Mouse (Mus musculus) liver, embryonic 12.5 days (tissue): ENCODE results near the gene Fam129c. TPM values are rescaled to one million over a fixed set of nuclear protein-coding genes. Genes with fewer than 3 reads are reported as not detected.

ENCODE experiments used
- ATAC-seq: fragments of 200-750 bp; cut with Nextera tagmentation; 2 replicates; pipeline ENCODE4 v1.8.0; 2017; ENCODE audit warnings: moderate number of reproducible peaks, mild to moderate bottlenecking, moderate library complexity
- H3K27ac ChIP-seq: fragments of 300-500 bp; sonication (generic); 2 replicates; pipeline ENCODE4 v1.5.1; 2016; ENCODE audit warnings: mild to moderate bottlenecking
- H3K27me3 ChIP-seq: fragments of 300-500 bp; sonication (generic); replicated peaks from 2 replicates; pipeline ENCODE4 v1.6.1; 2016; ENCODE audit warnings: mild to moderate bottlenecking, moderate library complexity
- H3K36me3 ChIP-seq: fragments of 300-500 bp; sonication (generic); 2 replicates; pipeline ENCODE4 v1.6.1; 2016; ENCODE audit warnings: mild to moderate bottlenecking, moderate library complexity
- H3K4me1 ChIP-seq: fragments of 300-500 bp; sonication (generic); 2 replicates; pipeline ENCODE4 v1.6.1; 2016
- H3K4me2 ChIP-seq: fragments of 300-500 bp; sonication (generic); 2 replicates; pipeline ENCODE4 v1.6.1; 2016; ENCODE audit warnings: mild to moderate bottlenecking, moderate library complexity
- H3K4me3 ChIP-seq: fragments of 300-500 bp; sonication (generic); 2 replicates; pipeline ENCODE4 v1.5.1; 2016; ENCODE audit warnings: mild to moderate bottlenecking, moderate library complexity
- H3K9ac ChIP-seq: fragments of 300-500 bp; sonication (generic); 2 replicates; pipeline ENCODE4 v1.6.1; 2016; ENCODE audit warnings: mild to moderate bottlenecking, moderate library complexity
- H3K9me3 ChIP-seq: fragments of 300-500 bp; sonication (generic); replicated peaks from 2 replicates; pipeline ENCODE4 v1.6.1; 2016; ENCODE audit warnings: mild to moderate bottlenecking, moderate library complexity
- WGBS: fragments of 180-500 bp; shearing (Covaris S2); methylation state at CpG from one replicate; pipeline ENCODE4 v1.1.7; 2016; ENCODE audit not compliant: insufficient replicate concordance; 5-methylcytosine and 5-hydroxymethylcytosine counted together
- polyA plus RNA-seq: library from polyadenylated mRNA; unstranded; fragments of >200 nt; fragmentation: Nextera tagmentation; extraction: Ambion mirVana; gene quantifications from 2 replicates; pipeline ENCODE4 v1.2.1, GENCODE M21; 2016

Gene Fam129c
- polyA plus RNA-seq, 1 experiment from 2014 or later, result 1.3 TPM

- ATAC-seq, result no peak
- H3K4me2 ChIP-seq, result no peak overlapping the region
- 70% methylated on average over 4 of the region's 4 CpGs for WGBS
- no peak overlapping the region for H3K4me3 ChIP-seq
- peaks cover 8% of the 10 kb centered on the region for H3K9me3 ChIP-seq
- no peaks in the 10 kb centered on the region for H3K36me3 ChIP-seq
- H3K27me3 ChIP-seq, result peaks cover 70% of the 10 kb centered on the region
- peaks cover 40% of the 10 kb centered on the region for H3K4me1 ChIP-seq
- no peak overlapping the region for H3K27ac ChIP-seq
- no peak overlapping the region for H3K9ac ChIP-seq
Measured at GRCm38 (mm10) chr8:71563992-71564391, 33.5 kb upstream of the Fam129c start.

DNA sequence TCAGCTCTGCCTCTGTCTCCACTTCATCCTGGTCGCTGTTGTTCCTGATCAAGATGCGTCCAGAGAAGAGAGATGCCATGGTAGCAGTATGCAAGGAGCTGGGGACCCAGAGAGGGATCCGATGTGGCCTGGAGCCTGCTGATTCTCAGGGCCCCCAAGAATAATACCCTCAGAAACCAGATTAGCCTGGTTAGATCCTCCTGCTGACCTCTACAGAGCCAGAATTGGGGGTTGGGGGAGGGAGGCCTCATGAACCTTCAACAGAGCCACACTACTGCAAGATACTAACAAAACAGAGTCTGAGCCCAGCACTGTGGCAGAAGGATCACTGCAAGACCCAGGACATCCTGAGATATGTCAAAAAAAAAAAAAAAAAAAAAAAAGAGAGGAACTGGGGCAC is 30.9 kb upstream of the Fam129c start, which contains the start of gene Nxnl1:
Nxnl1 (minus strand) TSS at position 101 of the 400 bp plus-strand sequence.
- H3K9ac ChIP-seq, result no peak within 1 kb of the TSS
- WGBS, result 66% methylated on average over 3 of the region's 3 CpGs
- H3K27ac ChIP-seq, result no peak within 1 kb of the TSS
- H3K4me3 ChIP-seq, result no peak within 1 kb of the TSS
- no peaks in the 10 kb centered on the region for H3K36me3 ChIP-seq
- peaks cover 8% of the 10 kb centered on the region for H3K9me3 ChIP-seq
- H3K4me1 ChIP-seq, result peaks cover 36% of the 10 kb centered on the region
- no peak for ATAC-seq
- no peak within 1 kb of the TSS for H3K4me2 ChIP-seq
- peaks cover 84% of the 10 kb centered on the region for H3K27me3 ChIP-seq

- Histone ChIP-seq H3K9ac (no peak overlapping the region), H3K36me3 (no peaks in the 10 kb centered on the region), H3K4me3 (no peak overlapping the region), H3K27me3 (peaks cover 79% of the 10 kb centered on the region), H3K27ac (no peak overlapping the region), H3K9me3 (peaks cover 8% of the 10 kb centered on the region), H3K4me1 (peaks cover 27% of the 10 kb centered on the region), H3K4me2 (no peak overlapping the region)
- no peak for ATAC-seq
- 59% methylated on average over 7 of the region's 7 CpGs for WGBS
Measured at GRCm38 (mm10) chr8:71567587-71567986, 29.9 kb upstream of the Fam129c start.

GRCm38 (mm10) chr8:71568387-71568937 is 29.0 kb upstream of the Fam129c start, which contains the start of gene Slc27a1:
Slc27a1 (plus strand) TSS chr8:71568882.
- Histone ChIP-seq H3K36me3 (no peaks in the 10 kb centered on the region), H3K9me3 (peaks cover 8% of the 10 kb centered on the region), H3K4me3 (peak within 1 kb of the TSS; percentile 55), H3K9ac (no peak within 1 kb of the TSS), H3K4me2 (peak within 1 kb of the TSS; percentile 80), H3K4me1 (peaks cover 21% of the 10 kb centered on the region), H3K27ac (no peak within 1 kb of the TSS), H3K27me3 (peaks cover 71% of the 10 kb centered on the region)
- 22% methylated on average over 13 of the region's 13 CpGs for WGBS
- no peak for ATAC-seq

- H3K36me3 ChIP-seq, result no peaks in the 10 kb centered on the region
- peak overlapping the region; percentile 80 for H3K4me2 ChIP-seq
- H3K9me3 ChIP-seq, result peaks cover 7% of the 10 kb centered on the region
- no peak overlapping the region for H3K27ac ChIP-seq
- peak overlapping the region; percentile 55; the same call in 1 of the 2 replicates for H3K4me3 ChIP-seq
- ATAC-seq, result no peak; the same call in 1 of the 2 replicates
- H3K9ac ChIP-seq, result no peak overlapping the region
- peaks cover 21% of the 10 kb centered on the region for H3K4me1 ChIP-seq
- peaks cover 67% of the 10 kb centered on the region for H3K27me3 ChIP-seq
- WGBS, result 45% methylated on average over 6 of the region's 6 CpGs
Measured at GRCm38 (mm10) chr8:71568941-71569340, 28.5 kb upstream of the Fam129c start.

- Histone ChIP-seq H3K27ac (no peak overlapping the region), H3K9ac (no peak overlapping the region), H3K4me2 (peak overlapping the region; percentile 80), H3K4me3 (peak overlapping the region; percentile 55), H3K36me3 (no peaks in the 10 kb centered on the region), H3K9me3 (0 out of 2 replicates have a peak, but pooled peaks cover under 1% of the 10 kb centered on the region), H3K4me1 (peaks cover 21% of the 10 kb centered on the region), H3K27me3 (peaks cover 64% of the 10 kb centered on the region)
- 3% methylated on average over 51 of the region's 51 CpGs for WGBS
- peak; percentile 66 for ATAC-seq
Measured at GRCm38 (mm10) chr8:71569366-71570290, 27.8 kb upstream of the Fam129c start.

GRCm38 (mm10) chr8:71570291-71570954 is 27.0 kb upstream of the Fam129c start:
- H3K9ac ChIP-seq, result peak overlapping the region; percentile 53
- peak; percentile 78 for ATAC-seq
- no peaks in the 10 kb centered on the region for H3K9me3 ChIP-seq
- no peaks in the 10 kb centered on the region for H3K36me3 ChIP-seq
- H3K4me1 ChIP-seq, result peaks cover 21% of the 10 kb centered on the region
- H3K27me3 ChIP-seq, result peaks cover 64% of the 10 kb centered on the region
- H3K27ac ChIP-seq, result no peak overlapping the region
- peak overlapping the region; percentile 80 for H3K4me2 ChIP-seq
- H3K4me3 ChIP-seq, result peak overlapping the region; percentile 55
- 1% methylated on average over 41 of the region's 41 CpGs for WGBS

DNA sequence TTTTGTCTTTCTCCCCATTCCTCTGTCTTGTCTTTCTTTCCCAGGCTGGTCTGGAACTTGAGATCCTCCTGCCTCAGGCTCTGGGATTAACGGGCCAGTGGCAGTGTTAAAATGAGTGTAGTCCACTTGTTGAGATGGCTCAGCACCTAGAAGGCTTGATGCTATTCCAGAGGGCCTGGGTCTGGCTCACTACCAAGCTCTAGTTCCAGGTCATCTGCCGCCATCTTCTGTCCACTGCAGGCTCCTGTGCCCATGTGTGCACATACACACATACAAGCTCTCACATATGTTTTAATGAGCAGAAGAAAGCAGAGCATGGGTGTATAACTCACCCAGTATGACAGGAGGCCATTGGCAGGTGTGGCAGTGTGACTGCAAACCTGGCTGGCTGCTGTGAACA is 25.4 kb upstream of the Fam129c start:
- no peaks in the 10 kb centered on the region for H3K9me3 ChIP-seq
- 64% methylated on average over 2 of the region's 2 CpGs for WGBS
- H3K27ac ChIP-seq, result no peak overlapping the region
- H3K4me3 ChIP-seq, result no peak overlapping the region
- peaks cover 21% of the 10 kb centered on the region for H3K4me1 ChIP-seq
- no peaks in the 10 kb centered on the region for H3K36me3 ChIP-seq
- no peak overlapping the region for H3K4me2 ChIP-seq
- peaks cover 49% of the 10 kb centered on the region for H3K27me3 ChIP-seq
- no peak for ATAC-seq
- H3K9ac ChIP-seq, result no peak overlapping the region

DNA sequence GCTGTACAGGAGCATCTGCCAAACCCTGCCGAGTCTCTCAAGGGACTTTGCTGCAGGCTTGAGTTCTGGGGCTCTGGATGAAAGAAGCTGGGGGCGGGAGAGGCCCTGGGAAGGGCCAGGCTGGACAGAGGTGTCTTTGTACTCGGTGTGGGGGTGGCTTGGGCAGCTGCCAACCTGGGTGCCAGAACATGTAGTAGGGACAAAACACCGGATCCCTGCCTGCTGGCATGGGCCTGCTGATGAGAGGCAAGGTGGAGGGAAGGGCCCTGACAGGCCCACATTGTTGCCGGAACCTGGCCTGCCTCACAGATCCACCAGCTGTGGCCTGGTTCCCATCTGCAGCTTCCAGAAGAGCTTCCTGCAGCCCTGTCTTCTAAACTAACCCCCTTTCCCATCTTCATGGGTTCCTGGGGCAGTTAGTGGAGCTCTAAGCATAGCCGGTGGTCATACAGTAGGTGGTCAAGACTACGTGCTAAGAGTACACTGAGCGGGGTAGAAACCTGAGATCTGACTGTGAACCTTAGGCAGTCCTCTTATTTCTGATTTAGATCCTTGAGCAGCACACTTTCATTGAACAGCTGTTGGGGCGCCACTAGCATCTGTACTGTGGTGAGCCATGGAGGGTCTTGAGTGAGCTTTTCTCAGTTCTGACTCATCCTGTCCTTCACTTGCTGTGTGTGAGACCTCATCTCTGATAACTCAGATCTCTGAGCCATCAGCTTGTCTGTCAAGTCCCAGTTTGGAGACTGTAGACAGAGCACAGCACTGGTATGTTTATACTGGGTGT is 24.4 kb upstream of the Fam129c start:
- no peak overlapping the region for H3K27ac ChIP-seq
- H3K4me1 ChIP-seq, result peaks cover 21% of the 10 kb centered on the region
- H3K9ac ChIP-seq, result no peak overlapping the region
- H3K4me3 ChIP-seq, result no peak overlapping the region
- peaks cover 40% of the 10 kb centered on the region for H3K27me3 ChIP-seq
- H3K4me2 ChIP-seq, result no peak overlapping the region
- ATAC-seq, result no peak
- WGBS, result 76% methylated on average over 9 of the region's 9 CpGs
- no peaks in the 10 kb centered on the region for H3K36me3 ChIP-seq
- H3K9me3 ChIP-seq, result no peaks in the 10 kb centered on the region

DNA sequence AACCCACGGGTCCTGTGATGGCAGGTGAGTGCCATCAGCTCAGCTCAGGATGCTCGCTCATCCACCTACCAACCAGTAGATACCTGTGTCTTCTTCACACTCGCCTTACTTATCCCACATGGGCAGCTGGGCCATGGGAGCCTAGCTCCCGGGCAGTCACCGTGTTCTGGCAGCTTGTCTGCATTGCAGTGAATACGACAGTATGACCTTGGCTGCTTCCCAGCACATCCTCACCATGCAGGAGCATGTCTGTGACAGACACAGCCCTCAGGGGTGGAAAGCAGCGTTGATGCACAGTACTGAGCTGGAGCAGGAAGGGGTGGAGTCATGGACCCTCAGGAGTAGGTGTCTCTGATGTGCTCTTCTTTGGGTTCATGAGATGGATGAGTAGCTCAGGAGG is 23.0 kb upstream of the Fam129c start:
- H3K27ac ChIP-seq, result no peak overlapping the region
- no peaks in the 10 kb centered on the region for H3K36me3 ChIP-seq
- no peaks in the 10 kb centered on the region for H3K9me3 ChIP-seq
- no peak overlapping the region for H3K4me3 ChIP-seq
- peaks cover 26% of the 10 kb centered on the region for H3K27me3 ChIP-seq
- ATAC-seq, result no peak
- no peak overlapping the region for H3K9ac ChIP-seq
- H3K4me2 ChIP-seq, result no peak overlapping the region
- WGBS, result 60% methylated on average over 7 of the region's 7 CpGs
- peaks cover 17% of the 10 kb centered on the region for H3K4me1 ChIP-seq

DNA sequence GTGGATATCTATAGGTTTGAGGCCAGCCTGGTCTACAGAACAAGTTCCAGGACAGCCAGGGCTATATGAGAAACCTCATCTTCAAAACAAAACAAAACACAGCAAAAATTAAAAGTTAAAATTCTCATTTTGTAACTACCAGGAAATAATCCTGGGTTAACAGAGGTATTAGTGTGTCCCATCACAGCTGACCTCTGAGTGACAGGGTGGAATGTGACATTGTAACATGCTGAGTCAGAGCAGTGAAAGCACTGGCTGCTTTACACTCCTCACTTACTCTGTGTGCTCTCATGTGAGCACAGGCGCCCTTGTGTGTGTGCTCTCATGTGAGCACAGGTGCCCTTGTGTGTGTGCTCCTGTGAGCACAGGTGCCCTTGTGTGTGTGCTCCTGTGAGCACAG is 22.4 kb upstream of the Fam129c start:
- Histone ChIP-seq H3K4me2 (no peak overlapping the region), H3K27me3 (peaks cover 20% of the 10 kb centered on the region), H3K36me3 (no peaks in the 10 kb centered on the region), H3K4me1 (peaks cover 11% of the 10 kb centered on the region), H3K4me3 (no peak overlapping the region), H3K9me3 (no peaks in the 10 kb centered on the region), H3K27ac (no peak overlapping the region), H3K9ac (no peak overlapping the region)
- WGBS, result 56% methylated on average over 1 of the region's 1 CpGs
- ATAC-seq, result no peak
